Mouse (Mus musculus): Measurements from ENCODE around the gene Fbxl18.

Gene Fbxl18

DNA sequence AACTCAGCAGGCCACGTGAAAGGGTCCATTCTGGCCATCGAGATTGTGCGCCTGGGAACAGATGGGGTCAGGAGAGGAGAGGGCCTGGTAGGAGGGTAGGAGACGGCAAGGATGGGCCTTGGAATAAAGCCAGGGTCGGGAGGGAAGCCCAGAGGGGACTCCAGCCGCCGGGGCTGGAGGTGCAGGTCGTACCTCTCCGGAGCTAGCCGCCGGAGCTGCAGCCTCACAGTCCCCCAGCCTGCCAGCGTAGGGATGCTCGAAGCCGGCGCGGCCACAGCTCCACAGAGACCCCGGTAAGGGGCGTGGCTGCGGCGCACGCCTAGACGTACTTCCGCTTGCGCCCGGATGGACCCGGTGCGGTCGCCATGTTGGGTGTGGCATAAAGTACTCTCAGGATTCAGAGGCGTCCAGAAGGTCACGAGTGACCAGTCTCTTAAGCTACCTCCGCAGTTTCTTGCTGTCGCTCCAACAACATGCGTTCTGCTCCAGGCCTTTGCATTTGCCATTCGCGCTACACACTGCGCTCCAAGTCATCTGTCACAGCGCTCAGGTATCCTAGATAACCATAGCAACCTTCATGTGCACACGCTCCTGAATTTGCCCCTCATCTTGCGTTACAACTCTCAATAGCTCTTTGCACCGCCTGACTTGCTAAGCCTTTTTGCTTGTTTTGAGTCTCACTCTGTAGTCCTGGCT, at the start of gene Fbxl18:
Fbxl18 (minus strand) TSS at position 504 of the 696 bp plus-strand sequence.
- peak; percentile 80 to 85 for DNase-seq (ENCODE audit: low spot score in 2 of 2)

DNA sequence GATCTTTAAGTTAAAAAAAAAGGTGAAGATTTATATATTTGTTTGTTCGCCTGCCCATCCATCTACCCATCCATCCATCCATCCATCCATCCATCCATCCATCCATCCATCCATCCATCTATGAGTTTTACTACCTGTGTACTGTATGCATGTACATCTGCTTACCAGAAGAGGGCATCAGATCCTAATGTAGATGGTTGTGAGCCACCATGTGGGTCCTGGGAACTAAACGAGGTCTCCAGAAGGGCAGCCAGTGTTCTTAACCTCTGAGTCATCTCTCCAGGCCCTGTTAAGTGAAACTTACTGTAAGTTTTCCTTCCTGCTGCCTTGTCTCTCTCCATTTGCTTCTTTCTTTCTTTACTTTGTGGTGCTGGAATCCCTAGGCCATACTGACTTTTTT, 45.2 kb upstream of the Fbxl18 start:
- no peak for DNase-seq (ENCODE audit: low spot score in 2 of 2)

DNA sequence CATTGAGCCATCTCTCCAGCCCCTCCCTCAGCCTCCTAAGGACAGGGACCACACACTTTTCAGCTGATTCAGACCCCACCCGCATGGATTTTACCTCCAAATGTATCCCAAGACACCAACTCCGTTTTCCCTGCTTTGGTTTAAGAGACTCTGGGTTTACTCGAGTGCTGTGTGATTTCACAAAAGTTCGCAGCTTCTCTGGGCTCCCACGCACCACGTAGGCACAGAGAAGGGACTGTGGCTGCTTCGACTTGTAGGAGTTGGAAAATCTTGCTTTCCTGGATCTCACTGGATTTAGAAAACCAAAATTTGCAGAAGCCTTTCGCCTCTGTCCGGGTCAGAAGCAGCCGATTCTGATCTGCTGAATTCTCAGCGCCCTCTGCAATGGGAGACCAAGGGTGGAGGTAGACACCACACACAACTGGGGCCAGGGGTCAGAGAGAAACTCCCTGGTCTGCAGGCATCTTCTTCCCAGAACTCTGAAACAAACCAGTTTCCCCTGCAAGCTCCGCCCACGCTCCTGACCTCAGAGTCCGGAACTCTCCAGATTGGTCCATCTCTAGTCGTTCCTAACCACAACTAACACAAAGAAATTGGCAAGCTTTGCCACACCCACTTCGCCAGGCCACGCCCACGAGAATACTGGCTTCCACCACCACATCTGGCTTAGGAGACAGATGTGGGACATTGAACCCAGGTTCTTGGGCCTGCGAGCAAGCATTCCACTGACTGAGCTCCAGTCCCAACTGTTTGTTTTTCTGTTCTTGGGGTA, 42.9 kb upstream of the Fbxl18 start:
- no peak for DNase-seq (ENCODE audit: low spot score in 2 of 2)

DNA sequence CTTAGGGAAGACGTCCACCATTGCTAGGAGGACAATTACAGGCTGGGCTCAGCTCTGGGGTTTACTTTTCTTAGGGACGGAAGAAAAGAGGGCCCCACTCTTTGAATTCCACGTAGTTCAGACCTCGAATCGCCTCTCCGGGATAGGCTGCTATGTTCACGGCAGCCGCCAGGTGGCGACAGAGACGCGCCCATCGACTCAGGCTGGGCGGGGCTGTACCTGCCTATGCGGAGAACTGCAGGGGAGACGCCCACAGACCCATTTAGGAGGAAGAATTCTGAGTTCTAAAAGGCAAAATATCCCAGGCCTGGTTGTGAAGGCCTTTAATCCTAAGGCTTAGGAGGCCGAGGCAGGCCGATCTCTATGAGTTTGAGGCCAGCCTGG, 41.1 kb upstream of the Fbxl18 start:
- DNase-seq (ENCODE audit: low spot score in 2 of 2) = peak; percentile 75 to 86

DNA sequence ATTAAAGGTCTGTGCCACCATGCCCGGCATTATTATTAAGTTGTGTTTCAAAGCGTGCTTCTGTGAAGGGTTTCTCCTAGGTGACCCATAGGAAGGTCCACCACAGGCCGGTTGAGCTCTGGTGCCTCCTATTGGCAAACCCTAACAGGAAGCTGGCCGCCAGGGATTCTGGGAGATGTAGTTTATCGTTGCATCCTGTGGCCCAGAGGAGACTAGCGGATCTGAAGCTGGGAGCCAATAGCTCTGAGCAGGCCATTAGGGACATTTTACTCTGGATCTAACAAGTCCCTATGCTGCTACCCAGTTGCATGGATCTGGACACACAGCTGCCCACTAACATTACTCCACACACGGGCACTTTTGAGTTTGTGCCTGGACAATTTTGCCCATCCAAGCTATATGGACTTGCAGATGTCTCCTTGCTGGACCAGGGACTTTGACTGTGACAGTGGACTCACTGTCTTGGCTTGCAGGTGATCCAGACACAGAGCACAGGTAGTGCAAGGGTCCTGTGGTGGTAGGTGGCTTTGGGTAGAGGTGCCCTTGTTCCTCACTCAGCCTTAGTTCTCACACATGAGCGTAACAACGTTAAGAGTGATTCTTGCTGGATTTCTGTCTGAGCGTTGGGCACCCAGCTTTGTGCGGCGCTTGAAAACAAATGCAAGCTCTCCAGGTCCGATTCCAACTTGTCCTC, 40.6 kb upstream of the Fbxl18 start:
- peak in 1 of 2 experiments; percentile 69 for DNase-seq (ENCODE audit: low spot score in 2 of 2)

DNA sequence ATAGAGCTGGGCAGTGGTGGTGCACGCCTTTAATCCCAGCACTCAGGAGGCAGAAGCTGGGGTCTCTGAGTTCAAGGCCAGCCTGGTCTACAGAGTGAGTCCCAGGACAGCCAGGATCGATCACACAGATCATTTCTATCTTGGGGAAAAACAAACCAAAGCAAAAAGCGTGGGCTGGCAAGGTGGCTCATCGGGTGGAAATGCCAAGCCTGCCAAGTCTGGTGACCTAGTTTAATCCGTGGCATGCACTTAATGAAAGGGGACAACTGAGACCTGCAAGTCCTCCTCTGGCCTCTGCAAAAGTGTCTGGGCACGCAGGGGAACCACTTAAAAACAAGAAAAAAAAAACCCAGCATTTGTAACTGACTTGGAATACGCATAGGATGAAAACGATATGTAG, 37.5 kb upstream of the Fbxl18 start:
- DNase-seq (ENCODE audit: low spot score in 2 of 2) = no peak

DNA sequence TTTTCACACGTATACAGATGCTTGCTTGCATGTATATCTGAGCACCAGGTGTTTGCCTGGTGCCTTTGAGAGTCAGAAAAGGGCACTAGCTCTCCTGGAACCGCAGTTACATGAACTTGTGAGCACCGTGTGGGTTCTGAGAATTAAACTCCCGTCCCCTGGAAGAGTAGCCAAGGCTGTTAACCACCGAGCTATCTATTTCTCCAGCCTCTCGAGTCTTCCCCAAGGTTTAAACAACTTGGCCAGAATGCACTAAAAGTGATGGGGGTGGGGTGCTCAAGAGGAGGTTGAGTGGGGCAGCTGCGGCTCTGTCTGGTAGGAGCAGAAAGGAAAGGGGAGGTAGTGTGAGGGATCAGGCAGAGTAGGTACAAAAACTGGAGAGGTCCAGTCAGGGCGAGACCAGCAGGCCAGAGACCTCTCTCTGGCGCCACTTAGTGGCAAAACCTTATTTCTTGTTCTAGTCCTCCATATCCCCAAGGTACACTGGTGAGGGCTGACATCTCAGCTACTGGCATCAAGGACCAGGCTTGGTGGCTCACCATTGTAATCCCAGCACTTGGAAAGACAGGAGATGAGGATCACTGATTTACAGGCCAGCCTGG, 37.0 kb upstream of the Fbxl18 start:
- DNase-seq (ENCODE audit: low spot score in 2 of 2) = peak; percentile 54 to 79

DNA sequence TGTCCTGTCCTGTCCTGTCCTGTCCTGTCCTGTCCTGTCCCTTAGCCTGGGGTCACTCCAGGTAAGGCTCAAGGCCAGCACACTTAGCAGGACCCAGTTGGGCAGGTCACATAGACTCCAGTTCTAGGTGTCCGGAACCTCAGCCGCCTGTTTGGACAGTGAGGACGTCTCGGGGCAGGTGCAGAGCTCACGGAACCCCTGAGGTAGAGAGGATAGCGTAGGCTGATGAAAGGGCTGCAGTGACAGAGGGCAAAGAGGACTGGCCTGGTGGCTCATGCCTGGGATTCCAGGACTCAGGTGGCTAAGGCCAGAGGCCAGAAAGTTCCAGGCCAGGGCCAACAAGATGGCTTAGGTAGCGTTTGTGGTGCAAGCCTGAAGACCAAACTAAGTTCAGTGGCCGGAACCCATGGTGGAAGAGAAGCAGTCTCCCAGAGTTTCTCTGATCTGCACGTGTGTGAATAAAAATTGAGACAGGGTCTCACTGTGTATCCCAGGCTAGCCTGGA, 36.1 kb upstream of the Fbxl18 start:
- no peak for DNase-seq (ENCODE audit: low spot score in 2 of 2)

DNA sequence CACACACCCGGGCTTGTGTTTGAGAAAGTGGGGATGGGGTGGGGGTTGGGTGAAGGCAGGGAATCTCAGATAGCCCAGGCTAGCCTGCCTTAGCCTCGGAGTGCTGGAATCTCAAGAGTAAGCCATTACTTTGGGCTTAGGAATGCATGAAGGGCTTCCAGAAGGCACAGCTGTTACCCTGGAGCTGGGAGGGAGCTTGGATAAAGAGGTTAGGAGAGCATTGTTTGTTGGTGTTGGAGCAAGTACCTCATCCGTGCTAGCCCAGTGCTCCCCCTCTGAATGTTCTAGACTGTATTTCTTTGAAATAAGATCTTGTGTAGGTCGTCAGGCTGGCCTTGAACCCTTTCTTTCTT, 34.2 kb upstream of the Fbxl18 start:
- no peak for DNase-seq (ENCODE audit: low spot score in 2 of 2)

DNA sequence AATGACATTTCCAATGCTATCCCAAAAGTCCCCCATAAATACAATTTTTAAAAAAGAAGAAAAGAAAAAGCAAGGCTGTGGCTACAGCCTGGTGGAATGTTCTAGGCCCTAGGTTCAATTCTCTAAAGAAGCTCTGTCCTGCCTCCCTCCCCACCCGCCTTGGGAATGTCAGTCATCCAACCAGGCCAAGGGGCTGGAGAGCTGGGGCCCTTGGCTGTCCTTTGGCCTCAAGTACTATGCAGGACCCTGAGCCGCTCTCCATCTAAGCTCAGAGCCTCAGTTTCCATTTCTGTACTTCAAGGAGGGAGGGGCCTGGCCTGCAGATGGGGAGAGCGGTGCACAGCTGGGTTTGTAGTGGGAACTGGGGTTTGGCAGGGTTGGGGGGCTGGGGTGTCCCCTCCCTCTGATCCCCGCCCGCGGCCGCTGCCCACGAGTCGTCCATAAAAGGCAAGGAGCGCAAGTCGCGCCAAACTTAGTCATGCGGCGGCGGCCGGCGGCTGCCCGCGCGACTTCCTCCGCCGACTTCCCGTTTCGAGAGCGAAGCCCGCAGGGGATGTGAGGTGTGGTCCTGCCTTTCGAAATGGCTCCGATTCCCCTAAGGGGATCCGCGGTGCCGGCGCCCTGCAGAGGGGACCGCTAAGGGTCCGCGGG, 33.7 kb upstream of the Fbxl18 start:
- DNase-seq (ENCODE audit: low spot score in 2 of 2) = peak; percentile 70 to 80

DNA sequence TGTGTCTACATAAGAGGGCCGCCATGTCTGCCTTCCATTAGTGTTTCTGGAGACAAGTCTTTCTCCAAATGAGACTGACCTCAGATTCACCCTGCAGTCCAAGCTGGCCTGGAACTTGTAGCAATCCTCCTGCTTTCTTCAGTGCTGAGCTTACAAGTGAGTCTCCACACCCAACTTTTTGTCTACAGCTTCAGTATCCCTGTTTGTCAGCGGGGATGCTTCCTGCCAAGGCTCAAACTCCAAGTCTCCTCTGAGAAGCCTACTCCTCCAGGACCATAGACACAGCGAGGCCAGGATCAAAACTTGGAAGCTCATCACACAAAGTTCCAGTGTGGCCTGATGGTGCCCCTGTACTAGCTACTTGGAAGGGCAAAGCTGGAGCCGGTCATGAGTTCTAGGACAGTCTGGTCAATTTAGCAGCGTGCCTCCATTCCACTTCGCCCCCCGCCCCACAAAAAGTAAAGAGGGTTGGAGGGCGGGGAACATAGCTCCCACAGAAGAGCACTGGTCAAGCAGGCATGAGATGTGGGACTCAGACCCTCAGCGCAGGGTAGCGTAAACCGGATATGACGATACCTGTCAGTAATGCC, 32.2 kb upstream of the Fbxl18 start:
- no peak for DNase-seq (ENCODE audit: low spot score in 2 of 2)

DNA sequence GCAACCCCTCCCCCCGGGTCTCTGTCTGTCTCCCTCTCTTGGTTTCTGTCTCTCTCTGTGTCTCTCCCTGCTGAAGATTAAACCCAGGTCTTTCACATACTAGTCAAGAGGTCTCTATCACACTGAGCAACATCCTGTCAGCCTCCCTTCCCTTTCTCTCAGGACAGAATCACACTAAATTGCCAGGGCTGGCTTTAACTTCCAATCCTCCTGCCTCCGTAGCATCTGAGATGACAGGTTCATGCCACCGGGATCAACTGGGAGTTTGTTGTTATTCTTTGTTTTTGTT, 31.7 kb upstream of the Fbxl18 start:
- no peak for DNase-seq (ENCODE audit: low spot score in 2 of 2)

DNA sequence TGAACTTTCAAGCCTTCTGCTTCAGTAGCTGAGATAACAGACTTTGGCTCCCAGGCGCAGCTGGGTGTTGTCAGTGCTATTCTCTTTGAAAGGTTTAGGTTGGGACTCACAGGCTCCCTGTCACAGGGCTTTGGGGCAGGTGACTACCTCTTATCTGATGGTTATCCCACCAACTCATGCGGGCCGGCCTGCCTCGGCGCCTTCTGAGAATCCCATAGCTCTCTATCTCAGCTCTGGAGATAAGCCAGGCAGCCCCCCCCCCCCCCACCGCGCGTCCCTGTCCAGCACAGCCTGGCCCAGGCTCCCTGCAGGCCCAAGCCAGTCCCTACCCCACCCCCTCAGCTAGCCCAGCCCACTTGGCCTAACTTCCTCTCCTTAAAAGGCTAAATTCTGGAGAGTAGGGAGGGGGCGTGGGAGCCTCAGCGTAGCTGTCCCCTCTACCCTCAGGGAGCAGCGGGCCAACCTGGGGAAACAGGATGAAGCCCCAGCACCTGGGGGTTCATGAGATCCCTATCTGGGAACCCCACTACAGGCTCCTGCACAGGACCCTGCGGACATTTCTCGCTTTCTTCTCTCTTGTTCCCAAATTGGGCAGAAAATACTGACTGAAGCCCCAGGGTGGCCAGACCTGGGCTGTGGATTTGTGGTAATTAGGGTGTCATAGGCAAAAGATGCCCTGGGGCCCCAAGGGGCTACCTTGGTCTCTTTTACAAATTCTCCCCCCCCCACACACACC, 31.2 kb upstream of the Fbxl18 start:
- no peak for DNase-seq (ENCODE audit: low spot score in 2 of 2)

DNA sequence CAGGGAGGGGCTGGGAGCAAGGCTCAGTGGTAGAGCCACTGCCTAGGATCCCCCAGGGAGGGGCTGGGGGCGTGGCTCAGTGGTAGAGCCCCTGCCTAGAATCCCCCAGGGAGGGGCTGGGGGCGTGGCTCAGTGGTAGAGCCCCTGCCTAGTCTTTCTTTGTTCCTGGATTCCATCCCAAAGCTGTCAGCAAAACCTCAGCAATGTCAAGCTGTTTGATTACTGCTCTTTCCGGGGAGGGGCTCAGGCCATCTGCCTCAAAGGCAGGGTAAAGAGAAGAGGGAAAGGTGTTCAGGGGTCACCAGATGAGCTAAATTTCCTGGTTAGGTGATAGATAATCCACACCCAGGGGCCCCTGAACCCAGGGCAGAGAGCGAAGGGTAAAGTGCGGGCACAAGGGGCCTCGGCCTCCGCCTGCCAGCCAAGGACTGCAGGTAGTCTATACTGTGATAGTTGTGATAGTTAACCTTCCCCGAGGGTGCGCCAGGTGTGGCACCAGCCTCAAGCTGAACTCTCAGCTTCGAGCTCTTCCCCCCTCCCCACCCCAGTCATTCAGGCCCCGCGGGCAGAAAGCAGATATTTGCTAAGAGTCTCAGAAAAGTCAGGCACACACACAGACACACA, 29.2 kb upstream of the Fbxl18 start:
- no peak for DNase-seq (ENCODE audit: low spot score in 2 of 2)

DNA sequence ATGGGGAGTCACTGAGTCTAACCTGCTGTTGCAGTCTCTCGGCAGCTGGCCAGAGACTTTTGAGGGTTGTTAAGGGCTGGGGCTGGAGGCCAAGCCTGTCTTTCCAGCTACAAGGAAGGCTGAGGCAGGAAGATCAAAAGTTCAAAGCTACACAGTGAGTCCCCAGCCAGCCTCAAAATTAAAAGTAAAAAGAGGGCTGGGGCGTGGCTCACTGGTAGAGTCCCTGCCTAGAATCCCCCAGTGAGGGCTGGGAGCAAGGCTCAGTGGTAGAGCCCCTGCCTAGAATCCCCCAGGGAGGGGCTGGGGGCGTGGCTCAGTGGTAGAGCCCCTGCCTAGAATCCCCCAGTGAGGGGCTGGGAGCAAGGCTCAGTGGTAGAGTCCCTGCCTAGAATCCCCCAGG, 28.6 kb upstream of the Fbxl18 start:
- DNase-seq (ENCODE audit: low spot score in 2 of 2) = no peak

DNA sequence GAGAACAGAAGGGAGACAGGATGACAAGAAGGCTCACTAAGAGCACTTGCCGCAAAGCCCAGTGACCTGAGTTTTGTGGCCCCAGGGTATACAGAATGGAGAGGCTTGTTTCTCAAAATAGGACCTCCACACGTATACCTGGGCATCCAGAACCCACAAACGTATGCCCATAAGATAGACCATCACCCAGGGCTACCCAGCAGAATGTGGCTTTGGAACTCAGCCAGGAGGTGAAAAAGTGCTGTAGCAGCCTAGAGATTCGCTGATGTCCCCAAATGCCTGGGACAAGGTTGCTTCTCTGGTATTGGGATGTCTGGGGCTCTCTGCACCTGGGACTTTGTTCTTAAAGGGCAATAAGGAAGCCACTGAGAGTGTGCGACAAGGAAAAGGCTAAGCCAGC, 27.0 kb upstream of the Fbxl18 start:
- no peak for DNase-seq (ENCODE audit: low spot score in 2 of 2)

DNA sequence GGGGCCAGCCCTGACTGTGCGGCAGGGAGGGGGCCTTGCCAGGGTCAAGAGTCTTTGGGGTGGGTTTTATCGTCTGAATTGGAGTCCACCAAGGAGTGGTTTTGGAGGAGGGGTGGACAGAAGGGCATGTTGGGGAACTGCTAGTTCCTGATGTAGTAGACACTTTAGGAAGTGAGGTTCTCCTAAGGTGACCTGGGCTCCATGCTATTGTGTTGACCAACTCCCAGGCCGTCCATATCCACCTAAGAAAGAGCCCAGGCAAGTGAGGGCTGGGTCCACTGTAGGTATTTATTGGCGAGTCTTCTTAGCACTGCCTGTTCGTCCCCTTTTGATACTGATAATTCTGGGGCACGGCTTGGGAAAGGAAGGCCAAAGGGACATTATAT, 25.8 kb upstream of the Fbxl18 start:
- no peak for DNase-seq (ENCODE audit: low spot score in 2 of 2)

DNA sequence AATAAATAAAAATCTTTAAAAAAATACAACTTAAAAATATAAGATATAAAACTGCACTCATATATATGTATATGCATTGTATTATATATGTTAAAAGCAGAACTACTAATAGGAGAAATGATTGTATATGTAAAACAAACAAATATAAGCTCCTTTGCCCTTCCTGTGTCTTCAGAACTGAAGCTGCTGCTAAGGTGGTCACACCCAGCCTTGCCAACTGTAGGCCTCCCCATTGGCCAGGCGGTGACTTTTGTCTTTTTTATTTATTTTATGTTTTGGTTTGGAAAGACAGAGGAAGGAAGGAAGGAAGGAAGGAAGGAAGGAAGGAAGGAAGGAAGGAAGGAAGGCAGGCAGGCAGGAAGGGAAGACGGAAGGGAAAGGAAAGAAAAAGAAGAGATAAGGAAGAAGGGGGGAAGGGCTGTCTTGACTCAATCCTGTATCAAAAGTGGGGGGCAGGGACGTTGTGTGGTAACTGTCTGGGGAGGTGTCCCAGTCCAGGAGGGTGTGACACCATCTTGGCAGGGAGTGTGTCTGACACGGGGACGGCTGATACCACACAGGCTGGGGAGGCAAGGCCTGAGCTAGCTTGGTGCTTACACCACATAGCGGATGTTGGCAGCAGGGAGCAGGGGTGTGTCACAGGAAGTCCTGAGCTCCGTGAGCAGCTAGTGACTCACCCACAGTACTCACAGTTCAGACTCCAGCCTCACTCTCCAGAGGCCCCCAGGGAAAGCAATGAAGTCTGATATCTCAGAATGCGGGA, 25.3 kb upstream of the Fbxl18 start:
- DNase-seq (ENCODE audit: low spot score in 2 of 2) = peak; percentile 77 to 82

DNA sequence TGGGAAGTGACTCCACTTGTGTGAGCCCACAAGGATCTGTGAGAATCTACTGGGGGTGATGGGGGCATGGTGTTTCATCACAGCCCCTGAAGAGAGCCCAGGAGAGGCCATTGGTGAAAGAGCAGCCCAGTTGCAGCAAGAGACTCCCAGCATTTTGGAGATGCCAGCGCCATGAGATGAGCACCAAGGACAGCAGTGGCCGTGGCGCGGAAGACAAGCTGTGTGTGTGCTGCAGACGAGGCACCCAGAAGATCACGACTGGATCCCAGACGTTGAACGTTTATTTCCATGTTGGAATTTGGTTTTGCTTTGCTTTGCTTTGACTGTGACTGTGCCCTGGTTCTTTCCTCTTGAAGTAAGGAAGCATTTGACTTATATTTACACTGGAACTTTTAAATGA, 22.2 kb upstream of the Fbxl18 start:
- DNase-seq (ENCODE audit: low spot score in 2 of 2) = no peak

DNA sequence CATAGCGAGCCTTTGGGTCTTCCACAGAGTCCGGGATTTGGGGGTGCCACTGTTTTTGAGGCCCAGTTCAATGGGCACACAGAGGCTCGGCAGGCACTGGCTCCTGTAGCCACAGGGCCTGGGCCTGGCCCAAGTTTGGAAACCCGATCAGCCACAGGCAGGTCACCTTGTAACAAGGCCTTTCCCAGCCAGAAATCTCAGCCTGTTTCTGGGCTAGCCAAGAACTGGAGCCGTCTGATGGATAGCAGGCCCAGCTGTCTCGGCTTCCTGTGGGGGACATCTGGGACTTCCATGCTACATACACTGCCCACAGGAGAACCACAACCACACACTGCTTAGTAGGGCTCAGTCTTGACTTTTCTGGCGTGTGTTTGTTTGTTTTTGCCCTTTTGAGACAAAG, 21.4 kb upstream of the Fbxl18 start:
- DNase-seq (ENCODE audit: low spot score in 2 of 2) = no peak

Data from spleen, postnatal 14 days (tissue).